Mouse (Mus musculus): ENCODE measurements around the gene Trim54.

DNA sequence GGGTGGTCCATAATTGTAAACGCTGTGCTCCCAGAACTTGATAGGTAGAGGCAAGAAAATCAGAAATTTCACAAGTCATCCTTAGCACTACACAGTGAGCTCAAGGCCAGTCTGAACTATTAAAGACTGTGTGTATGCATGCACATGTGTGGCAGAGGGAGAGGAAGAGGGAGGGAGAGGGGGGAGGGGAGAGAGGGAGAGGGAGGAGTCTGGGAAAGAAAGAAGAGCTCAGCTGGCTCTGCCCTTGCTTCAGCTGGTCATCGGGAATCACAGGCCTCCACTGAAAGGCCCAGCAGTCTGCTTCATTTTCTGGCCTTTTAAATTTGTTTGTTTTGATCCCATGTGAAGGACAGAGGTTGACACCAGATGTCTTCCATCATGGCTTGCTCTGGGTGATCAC lies 7.0 kb downstream of the Trim54 start:
- TF ChIP-seq POLR2A (IDR thresholded peaks at IDR 0.05; ENCODE audit: borderline replicate concordance, low read depth, low read length) (no peak), CTCF (IDR thresholded peaks at IDR 0.05; ENCODE audit: low read depth, low read length) (no peak)
